Mouse (Mus musculus) neural tube, embryonic 14.5 days (tissue): ENCODE measurements around the gene Plekhf1. TPM values are rescaled to one million over a fixed set of nuclear protein-coding genes. Genes with fewer than 3 reads are reported as not detected.

ENCODE experiments used
- ATAC-seq: fragments of 200-750 bp; cut with Nextera tagmentation; 2 replicates; pipeline ENCODE4 v1.8.0; 2017; ENCODE audit warnings: low read depth, mild to moderate bottlenecking, moderate TSS enrichment, moderate library complexity
- H3K27ac ChIP-seq: fragments of 300-500 bp; sonication (generic); 2 replicates; pipeline ENCODE4 v1.5.1; 2014; ENCODE audit warnings: low read depth, mild to moderate bottlenecking, control low read depth, low read length, moderate library complexity, mixed read lengths
- H3K27me3 ChIP-seq: fragments of 300-500 bp; sonication (generic); 2 replicates; pipeline ENCODE4 v1.6.1; 2014; ENCODE audit warnings: low read length; ENCODE audit not compliant: control insufficient read depth, insufficient read depth
- H3K36me3 ChIP-seq: fragments of 300-500 bp; sonication (generic); 2 replicates; pipeline ENCODE4 v1.6.1; 2014; ENCODE audit warnings: low read length, mixed read lengths; ENCODE audit not compliant: control insufficient read depth, insufficient read depth
- H3K4me1 ChIP-seq: fragments of 300-500 bp; sonication (generic); 2 replicates; pipeline ENCODE4 v1.6.1; 2014; ENCODE audit warnings: low read length; ENCODE audit not compliant: control insufficient read depth, insufficient read depth
- H3K4me2 ChIP-seq: fragments of 300-500 bp; sonication (generic); 2 replicates; pipeline ENCODE4 v1.6.1; 2014; ENCODE audit warnings: mild to moderate bottlenecking, low read depth, low read length, control low read depth
- H3K4me3 ChIP-seq: fragments of 300-500 bp; sonication (generic); 2 replicates; pipeline ENCODE4 v1.5.1; 2014; ENCODE audit warnings: low read depth, low read length, control low read depth, mixed read lengths
- H3K9ac ChIP-seq: fragments of 300-500 bp; sonication (generic); replicated peaks from 2 replicates; pipeline ENCODE4 v1.6.1; 2014; ENCODE audit warnings: low read depth, mild to moderate bottlenecking, control low read depth, low read length, mixed read lengths
- H3K9me3 ChIP-seq: fragments of 300-500 bp; sonication (generic); 2 replicates; pipeline ENCODE4 v1.6.1; 2016; ENCODE audit warnings: low read length; ENCODE audit not compliant: control insufficient read depth
- WGBS: fragments of 180-500 bp; shearing (Covaris S2); extraction: QIAGEN DNeasy Blood & Tissue Kit; methylation state at CpG from one replicate; pipeline ENCODE4 v1.1.7; 2014; 5-methylcytosine and 5-hydroxymethylcytosine counted together
- polyA plus RNA-seq: library from polyadenylated mRNA; unstranded; fragments of >200 nt; fragmentation: Nextera tagmentation; extraction: Ambion mirVana; gene quantifications from 2 replicates; pipeline ENCODE4 v1.2.1, GENCODE M21; 2014

Plekhf1 gene
- polyA plus RNA-seq, 1 experiment from 2014 or later: 0.32 TPM

DNA sequence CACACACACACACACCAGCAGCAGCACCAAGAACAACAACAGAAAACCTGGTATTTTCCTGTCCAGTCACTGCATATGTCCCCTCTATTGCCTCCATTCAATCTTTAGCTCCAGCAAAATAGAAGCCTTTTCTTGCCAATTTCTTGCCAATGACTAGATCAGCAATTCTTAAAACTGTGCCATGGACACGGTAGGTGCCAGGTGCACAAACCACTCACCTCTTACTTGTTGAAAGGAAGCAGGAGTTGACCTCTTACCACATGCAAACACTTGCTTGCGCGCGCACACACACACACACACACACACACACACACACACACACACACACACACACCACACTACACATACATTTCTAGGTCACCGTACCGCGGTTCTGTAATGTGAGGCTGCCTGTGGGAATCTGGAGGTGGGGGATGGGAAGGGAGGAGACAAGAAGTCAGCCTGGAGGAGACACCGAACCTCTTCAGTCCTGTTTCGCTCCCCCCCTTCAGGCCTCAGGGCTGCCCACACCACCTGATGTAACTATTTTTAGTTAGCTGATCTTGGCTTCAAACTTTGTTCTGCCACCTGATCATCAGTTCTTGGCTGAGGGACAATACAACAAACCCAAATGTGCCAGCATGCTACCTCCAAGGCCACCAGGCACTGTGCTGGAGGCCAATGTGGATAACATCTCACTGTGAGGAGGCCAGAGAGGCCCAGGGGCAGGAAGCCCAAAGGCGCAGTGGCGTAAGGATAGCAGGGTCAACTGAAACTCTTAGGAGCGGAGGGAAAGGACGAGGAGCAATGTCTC lies 3.0 kb downstream of the Plekhf1 start:
- no peaks in the 10 kb centered on the region for H3K36me3 ChIP-seq
- H3K9ac ChIP-seq: no peak overlapping the region
- H3K4me3 ChIP-seq: no peak overlapping the region
- no peaks in the 10 kb centered on the region for H3K27me3 ChIP-seq
- H3K4me1 ChIP-seq: peaks cover 5% of the 10 kb centered on the region; the same call in 1 of the 2 replicates
- no peak overlapping the region for H3K4me2 ChIP-seq
- 89% methylated on average over 13 of the region's 13 CpGs for WGBS
- ATAC-seq: no peak
- H3K9me3 ChIP-seq: no peaks in the 10 kb centered on the region
- no peak overlapping the region for H3K27ac ChIP-seq

DNA sequence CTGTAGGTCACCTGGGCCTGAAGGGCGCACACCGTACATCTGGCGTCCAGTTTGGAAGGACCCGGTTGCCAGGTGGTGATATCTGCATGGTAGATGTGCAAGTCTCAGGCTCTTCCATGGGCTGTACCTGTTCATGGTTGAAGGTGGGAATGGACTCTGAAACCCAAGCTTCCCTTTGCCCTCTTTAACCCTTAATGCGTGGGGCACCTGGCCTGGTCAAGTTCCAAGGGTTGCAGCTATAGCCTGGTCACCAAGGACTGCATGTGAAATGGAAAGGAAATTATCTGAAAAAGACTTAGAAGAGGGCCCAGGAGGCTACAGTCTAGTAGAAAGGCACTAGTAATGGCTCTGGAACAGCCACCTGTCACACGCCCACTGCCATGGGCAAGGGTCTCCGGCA lies 7.0 kb downstream of the Plekhf1 start:
- no peak for ATAC-seq
- no peak overlapping the region for H3K4me2 ChIP-seq
- H3K4me3 ChIP-seq: no peak overlapping the region
- H3K9ac ChIP-seq: no peak overlapping the region
- no peaks in the 10 kb centered on the region for H3K36me3 ChIP-seq
- H3K27me3 ChIP-seq: no peaks in the 10 kb centered on the region
- no peaks in the 10 kb centered on the region for H3K4me1 ChIP-seq
- no peaks in the 10 kb centered on the region for H3K9me3 ChIP-seq
- H3K27ac ChIP-seq: no peak overlapping the region
- WGBS: 98% methylated on average over 7 of the region's 7 CpGs

DNA sequence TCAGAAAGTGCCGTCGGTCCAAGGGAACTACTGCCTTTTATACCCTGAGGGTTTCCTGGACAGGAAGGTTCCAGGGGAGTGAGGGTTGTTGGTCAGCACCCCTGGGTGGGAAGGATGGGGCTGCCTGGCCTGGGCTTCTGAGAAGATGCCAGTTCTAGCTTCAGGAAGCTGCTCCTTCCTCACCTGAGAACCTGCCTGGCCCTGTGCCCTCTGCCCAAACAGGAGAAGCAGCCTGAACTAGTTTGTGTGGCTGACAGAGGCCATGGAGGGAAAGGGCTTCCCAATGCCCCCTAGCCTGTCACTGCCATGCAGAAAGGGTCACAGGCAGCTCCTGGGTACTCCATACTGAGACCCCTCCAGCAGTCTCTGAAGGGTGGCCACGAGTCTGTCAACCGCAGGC lies 8.3 kb downstream of the Plekhf1 start:
- Histone ChIP-seq H3K9ac (no peak overlapping the region), H3K27ac (no peak overlapping the region), H3K27me3 (no peaks in the 10 kb centered on the region), H3K4me1 (no peaks in the 10 kb centered on the region), H3K36me3 (no peaks in the 10 kb centered on the region), H3K9me3 (no peaks in the 10 kb centered on the region), H3K4me3 (no peak overlapping the region), H3K4me2 (no peak overlapping the region)
- WGBS: 95% methylated on average over 4 of the region's 4 CpGs
- ATAC-seq: no peak

DNA sequence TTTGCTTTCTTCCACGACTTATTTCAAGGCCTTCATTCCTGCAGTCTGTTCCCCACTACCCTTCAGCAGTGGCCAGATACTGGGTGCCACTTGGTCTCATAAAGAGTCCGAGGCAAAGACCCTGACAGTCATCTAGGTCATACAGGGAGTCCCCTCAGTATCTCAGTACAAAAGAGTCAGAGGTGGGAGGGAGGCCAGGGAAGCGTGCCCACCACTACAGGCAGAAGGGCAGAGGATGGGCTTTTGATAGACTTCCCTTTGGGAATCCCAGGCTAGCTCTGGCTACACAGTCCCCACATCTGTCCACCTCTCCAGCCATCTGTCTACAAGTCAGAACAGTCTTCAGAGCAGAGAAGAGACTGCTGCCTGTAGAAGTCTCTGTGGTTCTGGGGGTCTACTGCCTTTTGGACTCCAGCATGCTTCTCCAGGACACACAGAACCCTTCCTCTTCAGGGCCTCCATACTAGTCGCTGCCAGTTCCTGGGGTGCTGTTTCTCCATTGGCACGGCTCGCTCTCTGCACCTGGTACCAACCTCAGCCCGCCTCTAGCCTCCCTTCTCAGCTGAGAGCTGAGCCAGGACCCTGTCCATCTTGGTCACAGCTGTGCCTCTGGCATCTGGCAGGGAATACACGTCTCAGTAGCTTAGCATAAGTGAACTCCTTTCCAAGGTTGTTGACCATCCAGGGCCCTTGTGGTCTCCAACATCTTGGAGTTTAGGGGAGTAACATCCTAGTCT lies 9.0 kb downstream of the Plekhf1 start:
- H3K4me2 ChIP-seq: no peak overlapping the region
- no peak overlapping the region for H3K4me3 ChIP-seq
- WGBS: 72% methylated on average over 8 of the region's 8 CpGs
- no peak overlapping the region for H3K9ac ChIP-seq
- no peak overlapping the region for H3K27ac ChIP-seq
- no peaks in the 10 kb centered on the region for H3K4me1 ChIP-seq
- ATAC-seq: no peak
- H3K27me3 ChIP-seq: no peaks in the 10 kb centered on the region
- no peaks in the 10 kb centered on the region for H3K9me3 ChIP-seq
- no peaks in the 10 kb centered on the region for H3K36me3 ChIP-seq

DNA sequence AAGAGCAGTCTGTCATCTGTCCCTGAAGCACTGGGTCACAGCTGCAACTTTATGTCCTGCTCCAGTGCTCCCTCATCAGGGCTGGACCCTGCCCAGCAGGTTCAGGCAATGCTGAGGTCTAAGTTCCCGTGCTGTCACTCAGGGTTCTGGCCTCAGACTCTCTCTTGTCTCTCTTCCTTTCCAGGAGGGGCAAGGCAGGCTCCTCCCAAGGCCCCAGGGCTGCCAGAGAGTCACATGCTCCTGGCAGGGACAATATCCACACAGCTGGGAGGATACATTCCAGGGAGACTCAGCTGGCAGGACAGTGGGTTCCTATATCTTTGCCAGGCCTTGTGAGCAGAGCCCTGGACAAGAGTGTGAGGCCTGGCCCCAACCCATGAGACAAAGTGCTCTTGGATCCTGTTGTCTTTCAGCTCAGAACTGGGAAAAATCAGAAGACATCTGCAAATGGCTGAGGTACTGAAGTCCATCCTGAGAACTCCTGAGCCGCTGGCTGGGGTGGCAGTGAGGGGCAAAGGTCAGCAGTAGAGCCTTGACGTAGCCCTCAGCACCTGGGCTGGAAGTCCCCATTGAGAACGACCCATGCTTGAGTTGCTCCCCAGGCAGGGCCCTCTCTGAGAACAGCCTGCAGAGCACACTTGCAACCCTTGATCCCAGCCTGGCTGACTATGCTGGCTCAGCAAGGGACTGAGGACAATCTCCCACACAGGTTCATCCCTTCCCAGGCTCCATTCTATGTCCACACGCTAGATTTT lies 10.2 kb downstream of the Plekhf1 start:
- Histone ChIP-seq H3K9me3 (no peaks in the 10 kb centered on the region), H3K9ac (no peak overlapping the region), H3K4me2 (no peak overlapping the region), H3K36me3 (no peaks in the 10 kb centered on the region), H3K4me3 (no peak overlapping the region), H3K27ac (no peak overlapping the region), H3K4me1 (no peaks in the 10 kb centered on the region), H3K27me3 (no peaks in the 10 kb centered on the region)
- no peak for ATAC-seq
- WGBS: 64% methylated on average over 5 of the region's 5 CpGs

DNA sequence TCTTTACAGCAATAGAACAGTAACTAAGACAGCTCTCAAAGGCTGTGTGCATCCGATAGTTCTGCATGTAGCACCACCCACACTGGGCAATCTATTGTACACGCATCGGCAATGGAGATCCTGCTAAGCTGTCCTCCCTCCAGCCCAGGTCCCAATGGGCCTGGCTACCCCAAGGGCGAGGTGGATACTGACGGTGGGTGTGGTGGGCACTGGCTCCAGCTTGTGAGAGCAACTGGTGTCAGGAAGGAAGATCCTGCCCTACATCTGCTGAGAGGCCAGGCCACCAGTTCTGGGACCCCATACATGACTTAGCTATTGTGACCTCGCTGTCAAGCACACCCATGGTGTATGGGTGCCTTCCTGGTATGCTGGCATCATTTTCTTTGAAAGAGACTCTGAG lies 12.1 kb downstream of the Plekhf1 start:
- Histone ChIP-seq H3K9me3 (no peaks in the 10 kb centered on the region), H3K4me2 (no peak overlapping the region), H3K4me3 (no peak overlapping the region), H3K27me3 (no peaks in the 10 kb centered on the region), H3K27ac (no peak overlapping the region), H3K36me3 (no peaks in the 10 kb centered on the region), H3K9ac (no peak overlapping the region), H3K4me1 (no peaks in the 10 kb centered on the region)
- WGBS: 91% methylated on average over 6 of the region's 6 CpGs
- ATAC-seq: no peak

DNA sequence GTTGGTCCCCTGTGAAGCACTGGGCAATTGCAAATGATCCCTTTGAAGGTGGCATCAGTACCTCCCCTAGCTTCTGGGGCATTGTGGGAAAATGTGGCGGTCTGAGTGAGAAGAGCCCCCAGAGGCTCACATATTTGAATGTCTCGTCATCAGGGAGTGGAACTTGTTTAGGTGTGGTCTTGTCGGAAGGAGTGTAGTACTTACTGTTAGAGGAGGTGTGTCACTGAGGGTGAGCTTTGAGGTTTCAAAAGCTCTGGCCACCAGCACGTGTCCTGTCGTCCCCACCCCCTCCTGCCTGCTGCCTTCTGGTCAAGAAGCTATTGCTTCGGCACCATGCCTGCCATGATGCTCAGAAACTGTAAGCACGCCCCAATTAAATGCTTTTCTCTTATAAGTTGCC lies 12.5 kb downstream of the Plekhf1 start:
- Histone ChIP-seq H3K4me1 (no peaks in the 10 kb centered on the region), H3K36me3 (no peaks in the 10 kb centered on the region), H3K9me3 (no peaks in the 10 kb centered on the region), H3K27me3 (no peaks in the 10 kb centered on the region), H3K4me3 (no peak overlapping the region), H3K9ac (no peak overlapping the region), H3K4me2 (no peak overlapping the region), H3K27ac (no peak overlapping the region)
- WGBS: 63% methylated on average over 7 of the region's 7 CpGs
- ATAC-seq: no peak

DNA sequence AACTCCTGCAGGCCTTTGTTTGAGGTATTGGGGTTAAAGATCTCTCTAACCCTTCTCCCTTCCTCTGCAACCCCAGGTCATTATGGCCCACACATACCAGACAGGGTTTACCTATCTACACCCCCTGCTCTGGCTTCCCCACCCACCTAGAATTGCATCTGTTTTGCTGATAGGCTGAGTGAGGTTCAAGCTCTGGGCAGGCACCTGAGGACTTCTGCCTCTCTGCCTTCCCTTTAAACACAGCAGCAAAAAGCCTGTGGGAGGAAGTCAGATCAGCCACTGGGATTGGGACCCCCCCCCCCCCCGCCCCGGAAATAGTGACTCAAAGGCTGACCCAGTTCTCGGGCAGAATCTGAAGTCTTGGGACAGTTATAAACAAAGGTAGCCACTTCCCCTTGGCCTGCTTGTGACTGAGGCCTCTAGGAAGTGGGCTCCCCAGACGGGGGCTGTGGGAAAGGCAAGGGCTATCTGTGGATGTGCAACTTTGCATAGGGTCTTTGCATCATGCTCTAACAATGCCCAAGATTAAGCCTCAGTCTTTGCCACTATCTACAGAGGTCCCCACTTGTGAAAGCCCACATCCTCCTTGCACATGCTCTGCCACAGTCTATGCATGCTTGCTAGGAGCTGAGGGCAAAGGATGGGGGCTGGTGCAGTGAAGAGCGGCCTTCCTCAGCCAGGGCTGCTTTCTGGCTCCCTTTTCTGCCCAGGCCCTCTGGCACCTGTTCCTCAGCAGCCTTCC lies 13.2 kb downstream of the Plekhf1 start:
- no peaks in the 10 kb centered on the region for H3K36me3 ChIP-seq
- H3K4me1 ChIP-seq: no peaks in the 10 kb centered on the region
- no peaks in the 10 kb centered on the region for H3K27me3 ChIP-seq
- no peak overlapping the region for H3K4me2 ChIP-seq
- 73% methylated on average over 5 of the region's 5 CpGs for WGBS
- no peak overlapping the region for H3K9ac ChIP-seq
- H3K9me3 ChIP-seq: no peaks in the 10 kb centered on the region
- no peak for ATAC-seq
- no peak overlapping the region for H3K27ac ChIP-seq
- H3K4me3 ChIP-seq: no peak overlapping the region
